Mouse (Mus musculus) lung, postnatal 0 days (tissue): ENCODE measurements around the gene Rai14. TPM values are rescaled to one million over a fixed set of nuclear protein-coding genes. Genes with fewer than 3 reads are reported as not detected.
"Not testable (repeated sequence)": the region's sequence is repeated elsewhere in the genome, so short reads cannot be mapped to it uniquely, and the experiment has no call there.

Experiments used
- ATAC-seq: fragments of 200-750 bp; cut with Nextera tagmentation; 2 replicates; pipeline ENCODE4 v1.8.0; 2017; ENCODE audit warnings: moderate library complexity
- DNase-seq: peaks from one replicate; pipeline ENCODE4 v3.0.0-alpha.2; 2016; ENCODE audit warnings: low spot score
- H3K27ac ChIP-seq: fragments of 300-500 bp; sonication (generic); 2 replicates; pipeline ENCODE4 v1.5.1; 2014; ENCODE audit warnings: antibody characterized with exemption, mild to moderate bottlenecking, low read length, mixed read lengths
- H3K27me3 ChIP-seq: fragments of 300-500 bp; sonication (generic); replicated peaks from 2 replicates; pipeline ENCODE4 v1.6.1; 2014; ENCODE audit warnings: low read length, mixed read lengths; ENCODE audit not compliant: insufficient read depth
- H3K36me3 ChIP-seq: fragments of 300-500 bp; sonication (generic); 2 replicates; pipeline ENCODE4 v1.6.1; 2014; ENCODE audit warnings: low read length, mixed read lengths; ENCODE audit not compliant: insufficient read depth
- H3K4me1 ChIP-seq: fragments of 300-500 bp; sonication (generic); 2 replicates; pipeline ENCODE4 v1.6.1; 2014; ENCODE audit warnings: antibody characterized with exemption, low read depth, low read length, mixed read lengths; ENCODE audit not compliant: insufficient read depth
- H3K4me2 ChIP-seq: fragments of 300-500 bp; sonication (generic); replicated peaks from 2 replicates; pipeline ENCODE4 v1.6.1; 2014; ENCODE audit warnings: low read depth, mild to moderate bottlenecking, low read length, moderate library complexity, mixed read lengths
- H3K4me3 ChIP-seq: fragments of 300-500 bp; sonication (generic); 2 replicates; pipeline ENCODE4 v1.5.1; 2014; ENCODE audit warnings: low read depth, low read length
- H3K9ac ChIP-seq: fragments of 300-500 bp; sonication (generic); replicated peaks from 2 replicates; pipeline ENCODE4 v1.6.1; 2014; ENCODE audit warnings: low read depth, mild to moderate bottlenecking
- H3K9me3 ChIP-seq: fragments of 300-500 bp; sonication (generic); 2 replicates; pipeline ENCODE4 v1.6.1; 2016; ENCODE audit warnings: low read length, mixed read lengths
- CTCF ChIP-seq: IDR thresholded peaks from 2 replicates; pipeline ENCODE4 v1.5.1; 2016; ENCODE audit warnings: antibody characterized with exemption, mild to moderate bottlenecking
- EP300 ChIP-seq: IDR thresholded peaks from 2 replicates; pipeline ENCODE4 v1.6.1; 2016; ENCODE audit warnings: antibody characterized with exemption, mild to moderate bottlenecking, control low read depth
- WGBS: fragments of 180-500 bp; shearing (Covaris S2); extraction: QIAGEN DNeasy Blood & Tissue Kit; methylation state at CpG from one replicate; pipeline ENCODE4 v1.1.7; 2014; 5-methylcytosine and 5-hydroxymethylcytosine counted together
- polyA plus RNA-seq: library from polyadenylated mRNA; unstranded; fragments of >200 nt; fragmentation: Nextera tagmentation; extraction: Ambion mirVana; gene quantifications from 2 replicates; pipeline ENCODE4 v1.2.1, GENCODE M21; 2015

Rai14 gene
- polyA plus RNA-seq, 1 experiment from 2014 or later: 56.0 TPM

- Histone ChIP-seq H3K36me3 (no peaks in the 10 kb centered on the region), H3K4me3 (no peak overlapping the region), H3K4me1 (no peaks in the 10 kb centered on the region), H3K27me3 (no peaks in the 10 kb centered on the region), H3K27ac (no peak overlapping the region), H3K9me3 (no peaks in the 10 kb centered on the region), H3K4me2 (no peak overlapping the region), H3K9ac (no peak overlapping the region)
- ATAC-seq (no peak), DNase-seq (no peak)
- TF ChIP-seq CTCF: no peak
- TF ChIP-seq EP300: no peak
These were observed 160.1 kb downstream of the Rai14 start for GRCm38 (mm10) chr15:10554336-10554735.

GRCm38 (mm10) chr15:10540271-10541088, 173.9 kb downstream of the Rai14 start:
- DNase-seq (no peak), ATAC-seq (no peak)
- no peaks in the 10 kb centered on the region for H3K27me3 ChIP-seq
- no peaks in the 10 kb centered on the region for H3K9me3 ChIP-seq
- H3K4me1 ChIP-seq: no peaks in the 10 kb centered on the region
- no peak overlapping the region for H3K9ac ChIP-seq
- no peak overlapping the region for H3K4me3 ChIP-seq
- no peak overlapping the region for H3K4me2 ChIP-seq
- no peak for TF ChIP-seq CTCF
- TF ChIP-seq EP300: no peak
- WGBS: 65% methylated on average over 16 of the region's 16 CpGs
- no peaks in the 10 kb centered on the region for H3K36me3 ChIP-seq
- no peak overlapping the region for H3K27ac ChIP-seq

- 82% methylated on average over 7 of the region's 7 CpGs for WGBS
- Histone ChIP-seq H3K4me1 (no peaks in the 10 kb centered on the region), H3K36me3 (no peaks in the 10 kb centered on the region), H3K4me3 (no peak overlapping the region), H3K4me2 (no peak overlapping the region), H3K27ac (no peak overlapping the region), H3K9ac (no peak overlapping the region), H3K27me3 (no peaks in the 10 kb centered on the region), H3K9me3 (no peaks in the 10 kb centered on the region)
- TF ChIP-seq CTCF (no peak), EP300 (no peak)
- ATAC-seq (no peak), DNase-seq (no peak)
These were observed 178.5 kb downstream of the Rai14 start for GRCm38 (mm10) chr15:10535969-10536368.

- Histone ChIP-seq H3K27ac (no peak overlapping the region), H3K4me1 (no peaks in the 10 kb centered on the region), H3K9me3 (no peaks in the 10 kb centered on the region), H3K36me3 (no peaks in the 10 kb centered on the region), H3K27me3 (no peaks in the 10 kb centered on the region), H3K9ac (no peak overlapping the region), H3K4me3 (no peak overlapping the region), H3K4me2 (no peak overlapping the region)
- no peak for ATAC-seq
- DNase-seq: no peak
- WGBS: 84% methylated on average over 5 of the region's 5 CpGs
- TF ChIP-seq EP300 (no peak), CTCF (no peak)
These were observed 179.8 kb downstream of the Rai14 start for GRCm38 (mm10) chr15:10534591-10534990.

- H3K4me1 ChIP-seq, DNase-seq, H3K27ac ChIP-seq, H3K4me3 ChIP-seq, ATAC-seq, H3K9me3 ChIP-seq, H3K4me2 ChIP-seq, H3K9ac ChIP-seq, H3K27me3 ChIP-seq, H3K36me3 ChIP-seq: not testable (repeated sequence)
- 83% methylated on average over 10 of the region's 10 CpGs for WGBS
These were observed 181.1 kb downstream of the Rai14 start for GRCm38 (mm10) chr15:10533361-10533760.

GRCm38 (mm10) chr15:10531352-10531751, 183.1 kb downstream of the Rai14 start:
- no peak overlapping the region for H3K4me2 ChIP-seq
- no peaks in the 10 kb centered on the region for H3K4me1 ChIP-seq
- H3K36me3 ChIP-seq: no peaks in the 10 kb centered on the region
- no peak overlapping the region for H3K27ac ChIP-seq
- no peaks in the 10 kb centered on the region for H3K27me3 ChIP-seq
- no peaks in the 10 kb centered on the region for H3K9me3 ChIP-seq
- H3K9ac ChIP-seq: no peak overlapping the region
- 76% methylated on average over 4 of the region's 4 CpGs for WGBS
- no peak for ATAC-seq
- TF ChIP-seq CTCF: no peak
- no peak for TF ChIP-seq EP300
- H3K4me3 ChIP-seq: no peak overlapping the region
- no peak for DNase-seq
